Mouse (Mus musculus): Measurements from ENCODE around the gene Ift57. TPM values are rescaled to one million over a fixed set of nuclear protein-coding genes. Genes with fewer than 3 reads are reported as not detected.

The Ift57 gene
- total and polyA plus RNA-seq, 2 experiments from 2014 or later, result 28.5 to 61.4 TPM

- ATAC-seq, result peak; percentile 38
- Histone ChIP-seq H3K27me3 (ENCODE audit: insufficient read depth, low read length) (no peaks in the 10 kb centered on the region), H3K27ac (ENCODE audit: low read depth, low read length) (no peak overlapping the region), H3K9me3 (ENCODE audit: low read length) (no peaks in the 10 kb centered on the region), H3K4me2 (ENCODE audit: low read depth) (no peak overlapping the region), H3K4me3 (ENCODE audit: low read depth, low read length) (no peak overlapping the region), H3K9ac (no peak overlapping the region), H3K36me3 (ENCODE audit: insufficient read depth) (no peaks in the 10 kb centered on the region), H3K4me1 (ENCODE audit: insufficient read depth) (peaks cover 3% of the 10 kb centered on the region; the same call in 1 of the 2 replicates)
- WGBS, result 68% methylated on average over 9 of the region's 9 CpGs
- DNase-seq, result peak; percentile 48
- TF ChIP-seq CTCF (IDR thresholded peaks at IDR 0.05; ENCODE audit: low read depth), result no peak
These were observed 37.5 kb downstream of the Ift57 start for GRCm38 (mm10) chr16:49736536-49736935.

DNA sequence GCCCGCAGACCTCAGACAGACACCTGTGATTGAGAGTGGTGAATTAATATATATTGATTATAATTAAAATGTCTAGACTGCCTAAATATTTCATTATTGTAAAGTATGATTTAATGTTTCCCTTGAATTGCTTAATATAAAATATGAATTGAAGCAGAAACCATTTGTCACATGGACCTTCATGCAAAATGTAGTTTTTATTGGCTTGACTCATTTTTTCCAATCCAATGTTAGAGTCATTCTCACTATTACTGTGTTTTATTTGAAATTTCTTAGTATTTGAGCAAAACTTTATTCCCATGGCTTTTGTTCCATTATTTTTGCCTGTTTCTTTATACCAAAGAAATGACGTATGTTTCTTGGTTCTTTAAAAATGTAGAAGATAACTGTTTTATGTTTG, 48.3 kb downstream of the Ift57 start:
- DNase-seq, result no peak
- H3K4me3 ChIP-seq (ENCODE audit: low read depth, low read length), result no peak overlapping the region
- WGBS, result 93% methylated on average over 2 of the region's 2 CpGs
- H3K9me3 ChIP-seq (ENCODE audit: low read length), result no peaks in the 10 kb centered on the region
- H3K36me3 ChIP-seq (ENCODE audit: insufficient read depth), result no peaks in the 10 kb centered on the region
- H3K4me2 ChIP-seq (ENCODE audit: low read depth), result no peak overlapping the region
- no peak for ATAC-seq
- H3K9ac ChIP-seq, result no peak overlapping the region
- no peaks in the 10 kb centered on the region for H3K4me1 ChIP-seq (ENCODE audit: insufficient read depth)
- H3K27me3 ChIP-seq (ENCODE audit: insufficient read depth, low read length), result no peaks in the 10 kb centered on the region
- TF ChIP-seq CTCF (IDR thresholded peaks at IDR 0.05; ENCODE audit: low read depth), result no peak
- H3K27ac ChIP-seq (ENCODE audit: low read depth, low read length), result no peak overlapping the region

GRCm38 (mm10) chr16:49752906-49753305, 53.9 kb downstream of the Ift57 start:
- Histone ChIP-seq H3K9me3 (ENCODE audit: low read length) (no peaks in the 10 kb centered on the region), H3K4me1 (ENCODE audit: insufficient read depth) (peaks cover 6% of the 10 kb centered on the region; the same call in 1 of the 2 replicates), H3K27me3 (ENCODE audit: insufficient read depth, low read length) (no peaks in the 10 kb centered on the region), H3K4me2 (ENCODE audit: low read depth) (no peak overlapping the region), H3K4me3 (ENCODE audit: low read depth, low read length) (no peak overlapping the region), H3K27ac (ENCODE audit: low read depth, low read length) (0 out of 2 replicates have a peak overlapping the region, but pooled peaks have one; percentile 35), H3K36me3 (ENCODE audit: insufficient read depth) (no peaks in the 10 kb centered on the region), H3K9ac (no peak overlapping the region)
- ATAC-seq (no peak; the same call in 1 of the 2 replicates), DNase-seq (no peak)
- WGBS, result 20% methylated on average over 1 of the region's 1 CpGs
- TF ChIP-seq CTCF (IDR thresholded peaks at IDR 0.05; ENCODE audit: low read depth), result no peak

DNA sequence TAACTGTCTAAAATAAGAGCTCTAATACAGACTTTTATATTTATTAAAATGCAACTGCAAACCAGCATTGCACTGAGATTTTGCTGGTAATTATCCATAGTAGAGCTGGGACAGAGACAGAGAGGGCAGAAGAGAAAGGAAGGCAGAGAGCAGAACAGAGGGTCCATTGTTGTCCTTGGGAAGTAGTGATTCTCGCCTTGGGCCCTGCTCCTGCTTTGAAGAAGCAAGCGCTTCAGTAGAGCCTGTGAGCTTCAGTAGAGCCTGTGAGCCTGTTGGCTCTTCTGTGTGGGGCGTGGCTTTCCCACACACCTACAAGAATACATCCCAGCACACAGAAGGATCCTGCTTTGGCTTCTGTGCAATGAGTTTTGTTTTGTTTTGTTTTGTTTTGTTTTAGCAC, 54.3 kb downstream of the Ift57 start:
- H3K4me3 ChIP-seq (ENCODE audit: low read depth, low read length), result no peak overlapping the region
- DNase-seq (no peak), ATAC-seq (peak; percentile 77)
- H3K27me3 ChIP-seq (ENCODE audit: insufficient read depth, low read length), result no peaks in the 10 kb centered on the region
- H3K4me2 ChIP-seq (ENCODE audit: low read depth), result no peak overlapping the region
- 0 out of 2 replicates have a peak overlapping the region, but pooled peaks have one; percentile 35 for H3K27ac ChIP-seq (ENCODE audit: low read depth, low read length)
- H3K36me3 ChIP-seq (ENCODE audit: insufficient read depth), result no peaks in the 10 kb centered on the region
- no peaks in the 10 kb centered on the region for H3K9me3 ChIP-seq (ENCODE audit: low read length)
- 23% methylated on average over 3 of the region's 3 CpGs for WGBS
- TF ChIP-seq CTCF (IDR thresholded peaks at IDR 0.05; ENCODE audit: low read depth), result no peak
- no peak overlapping the region for H3K9ac ChIP-seq
- H3K4me1 ChIP-seq (ENCODE audit: insufficient read depth), result peaks cover 6% of the 10 kb centered on the region; the same call in 1 of the 2 replicates

- DNase-seq (no peak), ATAC-seq (no peak)
- Histone ChIP-seq H3K36me3 (ENCODE audit: insufficient read depth) (peaks cover 14% of the 10 kb centered on the region), H3K4me2 (ENCODE audit: low read depth) (no peak overlapping the region), H3K9ac (no peak overlapping the region), H3K27me3 (ENCODE audit: insufficient read depth, low read length) (no peaks in the 10 kb centered on the region), H3K9me3 (ENCODE audit: low read length) (no peaks in the 10 kb centered on the region), H3K4me3 (ENCODE audit: low read depth, low read length) (no peak overlapping the region), H3K4me1 (ENCODE audit: insufficient read depth) (no peaks in the 10 kb centered on the region), H3K27ac (ENCODE audit: low read depth, low read length) (no peak overlapping the region)
- no peak for TF ChIP-seq CTCF (IDR thresholded peaks at IDR 0.05; ENCODE audit: low read depth)
- 85% methylated on average over 17 of the region's 17 CpGs for WGBS
These were observed 61.6 kb downstream of the Ift57 start for GRCm38 (mm10) chr16:49760517-49761203.

- Histone ChIP-seq H3K4me1 (ENCODE audit: insufficient read depth) (no peaks in the 10 kb centered on the region), H3K4me2 (ENCODE audit: low read depth) (no peak overlapping the region), H3K9ac (no peak overlapping the region), H3K4me3 (ENCODE audit: low read depth, low read length) (no peak overlapping the region), H3K27me3 (ENCODE audit: insufficient read depth, low read length) (no peaks in the 10 kb centered on the region), H3K36me3 (ENCODE audit: insufficient read depth) (peaks cover 14% of the 10 kb centered on the region), H3K27ac (ENCODE audit: low read depth, low read length) (no peak overlapping the region), H3K9me3 (ENCODE audit: low read length) (no peaks in the 10 kb centered on the region)
- ATAC-seq, result no peak
- TF ChIP-seq CTCF (IDR thresholded peaks at IDR 0.05; ENCODE audit: low read depth), result no peak
- no peak for DNase-seq
- 78% methylated on average over 5 of the region's 5 CpGs for WGBS
These were observed 62.9 kb downstream of the Ift57 start for GRCm38 (mm10) chr16:49761981-49762380.

DNA sequence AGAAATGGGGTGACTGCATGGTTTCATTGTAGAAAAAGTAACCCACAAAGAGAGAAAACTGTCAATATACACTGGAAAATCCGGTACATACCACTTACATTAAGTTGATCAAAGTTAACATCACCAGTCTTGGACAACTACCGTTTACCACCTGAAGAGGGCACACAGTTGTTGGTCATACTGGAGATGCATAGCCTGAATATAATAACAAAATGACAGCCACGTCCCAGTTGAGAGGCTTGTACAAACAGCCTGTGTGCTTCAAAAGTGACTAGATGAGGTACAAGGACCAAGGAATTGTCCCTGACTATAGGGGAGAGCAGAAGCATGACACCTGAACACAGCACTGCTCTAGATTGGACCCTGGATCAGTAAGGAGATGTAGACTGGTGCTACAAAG, 67.3 kb downstream of the Ift57 start:
- Histone ChIP-seq H3K4me3 (ENCODE audit: low read depth, low read length) (no peak overlapping the region), H3K4me1 (ENCODE audit: insufficient read depth) (no peaks in the 10 kb centered on the region), H3K9me3 (ENCODE audit: low read length) (no peaks in the 10 kb centered on the region), H3K27me3 (ENCODE audit: insufficient read depth, low read length) (no peaks in the 10 kb centered on the region), H3K4me2 (ENCODE audit: low read depth) (no peak overlapping the region), H3K36me3 (ENCODE audit: insufficient read depth) (peaks cover 9% of the 10 kb centered on the region), H3K27ac (ENCODE audit: low read depth, low read length) (no peak overlapping the region), H3K9ac (no peak overlapping the region)
- 69% methylated on average over 3 of the region's 3 CpGs for WGBS
- TF ChIP-seq CTCF (IDR thresholded peaks at IDR 0.05; ENCODE audit: low read depth), result peak; percentile 49
- DNase-seq (no peak), ATAC-seq (no peak)

Measured in forebrain, postnatal 0 days (tissue).